Mouse (Mus musculus) forebrain, embryonic 12.5 days (tissue): ENCODE results near the gene Yrdc. TPM values are rescaled to one million over a fixed set of nuclear protein-coding genes. Genes with fewer than 3 reads are reported as not detected.

Experiments used
- ATAC-seq: fragments of 200-750 bp; cut with Nextera tagmentation; 2 replicates; pipeline ENCODE4 v1.8.0; 2017; ENCODE audit warnings: moderate TSS enrichment; ENCODE audit not compliant: low FRiP score
- H3K27ac ChIP-seq: fragments of 300-500 bp; sonication (generic); 2 replicates; pipeline ENCODE4 v1.5.1; 2016; ENCODE audit warnings: mild to moderate bottlenecking
- H3K27me3 ChIP-seq: fragments of 300-500 bp; sonication (generic); 2 replicates; pipeline ENCODE4 v1.6.1; 2016; ENCODE audit warnings: mild to moderate bottlenecking
- H3K36me3 ChIP-seq: fragments of 300-500 bp; sonication (generic); replicated peaks from 2 replicates; pipeline ENCODE4 v1.6.1; 2016; ENCODE audit warnings: mild to moderate bottlenecking
- H3K4me1 ChIP-seq: fragments of 300-500 bp; sonication (generic); 2 replicates; pipeline ENCODE4 v1.6.1; 2016
- H3K4me2 ChIP-seq: fragments of 300-500 bp; sonication (generic); 2 replicates; pipeline ENCODE4 v1.6.1; 2016; ENCODE audit warnings: mild to moderate bottlenecking, moderate library complexity
- H3K4me3 ChIP-seq: fragments of 300-500 bp; sonication (generic); replicated peaks from 2 replicates; pipeline ENCODE4 v1.5.1; 2016; ENCODE audit warnings: mild to moderate bottlenecking
- H3K9ac ChIP-seq: fragments of 300-500 bp; sonication (generic); 2 replicates; pipeline ENCODE4 v1.6.1; 2016; ENCODE audit warnings: mild to moderate bottlenecking
- H3K9me3 ChIP-seq: fragments of 300-500 bp; sonication (generic); 2 replicates; pipeline ENCODE4 v1.6.1; 2016
- WGBS: fragments of 180-500 bp; shearing (Covaris S2); methylation state at CpG from one replicate; pipeline ENCODE4 v1.1.7; 2016; 5-methylcytosine and 5-hydroxymethylcytosine counted together
- polyA plus RNA-seq: library from polyadenylated mRNA; unstranded; fragments of >200 nt; fragmentation: Nextera tagmentation; extraction: Ambion mirVana; gene quantifications from 2 replicates; pipeline ENCODE4 v1.2.1, GENCODE M21; 2016

Yrdc gene
- polyA plus RNA-seq, 1 experiment from 2014 or later = 48.5 TPM

DNA sequence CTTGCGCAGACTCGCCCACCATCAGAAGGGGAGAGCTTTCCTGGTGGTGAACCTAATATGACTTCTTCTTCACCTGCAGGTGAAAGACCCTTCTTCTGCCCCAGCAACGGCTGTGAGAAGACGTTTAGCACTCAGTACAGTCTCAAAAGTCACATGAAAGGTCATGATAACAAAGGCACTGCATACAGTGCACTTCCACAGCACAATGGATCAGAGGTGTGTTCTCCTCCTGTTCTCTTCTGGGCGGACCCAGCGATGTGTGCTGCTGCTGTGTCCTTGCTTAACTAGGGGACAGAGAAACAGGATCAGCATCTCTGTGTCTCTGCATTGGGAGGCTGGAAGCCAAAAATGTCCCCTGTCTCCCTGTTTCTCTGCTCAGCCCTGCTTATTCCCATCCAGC is 25.5 kb upstream of the Yrdc start:
- WGBS = 94% methylated on average over 6 of the region's 6 CpGs

DNA sequence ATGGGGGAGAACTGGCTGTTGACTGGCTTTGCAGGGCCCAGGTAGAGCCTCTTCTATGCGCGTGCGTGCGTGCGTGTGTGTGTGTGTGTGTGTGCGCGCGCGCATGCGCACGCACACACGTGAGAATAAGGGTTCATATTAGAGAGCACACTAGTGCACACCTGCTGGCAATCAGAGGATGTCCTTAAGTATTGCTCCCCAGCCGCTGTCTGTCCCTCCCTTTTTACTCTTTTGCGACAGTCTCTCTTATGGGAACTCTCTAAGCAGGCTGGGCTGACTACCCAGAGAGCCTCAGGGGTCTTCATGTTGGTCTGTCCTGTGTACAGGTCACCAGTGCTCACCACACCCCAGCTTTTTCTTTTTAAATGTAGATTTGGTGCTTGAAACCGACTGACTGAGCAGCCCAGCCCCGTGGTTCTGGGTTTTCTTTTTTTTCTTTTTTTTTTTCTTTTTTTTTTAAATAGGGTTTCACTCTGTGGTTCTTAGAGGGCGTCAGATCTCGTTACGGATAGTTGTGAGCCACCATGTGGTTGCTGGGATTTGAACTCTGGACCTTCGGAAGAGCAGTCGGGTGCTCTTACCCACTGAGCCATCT is 25.0 kb upstream of the Yrdc start:
- no peak for ATAC-seq
- WGBS = 94% methylated on average over 21 of the region's 21 CpGs
- H3K36me3 ChIP-seq = peaks cover 73% of the 10 kb centered on the region
- H3K4me1 ChIP-seq = no peaks in the 10 kb centered on the region
- H3K27me3 ChIP-seq = no peaks in the 10 kb centered on the region
- no peaks in the 10 kb centered on the region for H3K9me3 ChIP-seq
- no peak overlapping the region for H3K4me3 ChIP-seq
- H3K9ac ChIP-seq = no peak overlapping the region
- no peak overlapping the region for H3K4me2 ChIP-seq
- H3K27ac ChIP-seq = no peak overlapping the region

More for the DNA sequence above, 25.5 kb upstream of the Yrdc start:
- Histone ChIP-seq H3K9me3 (no peaks in the 10 kb centered on the region), H3K4me1 (no peaks in the 10 kb centered on the region), H3K4me3 (no peak overlapping the region), H3K27me3 (no peaks in the 10 kb centered on the region), H3K36me3 (peaks cover 76% of the 10 kb centered on the region), H3K27ac (no peak overlapping the region), H3K4me2 (no peak overlapping the region), H3K9ac (no peak overlapping the region)
- ATAC-seq = no peak

DNA sequence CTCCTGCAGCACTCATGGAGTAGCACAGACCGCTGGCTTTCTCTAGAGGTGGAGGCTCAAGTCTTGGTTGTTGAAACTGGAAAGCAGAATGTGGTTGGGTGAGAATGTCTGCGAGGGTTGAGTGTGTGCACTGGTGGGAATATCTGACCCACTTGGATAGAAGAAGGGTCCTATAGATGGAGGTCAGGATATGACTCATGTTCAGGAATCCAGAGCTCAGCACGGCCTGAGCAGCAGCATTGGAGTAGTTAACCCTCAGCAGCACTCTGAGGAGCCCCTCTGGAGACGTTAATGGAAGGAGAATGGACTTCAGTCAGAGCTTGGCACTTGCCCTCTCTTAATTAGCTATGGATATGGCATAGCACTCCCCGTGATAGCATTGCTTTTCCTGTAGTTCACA is 20.8 kb upstream of the Yrdc start:
- Histone ChIP-seq H3K4me1 (no peaks in the 10 kb centered on the region), H3K36me3 (peaks cover 56% of the 10 kb centered on the region), H3K9me3 (no peaks in the 10 kb centered on the region), H3K9ac (no peak overlapping the region), H3K4me3 (no peak overlapping the region), H3K27me3 (no peaks in the 10 kb centered on the region), H3K4me2 (no peak overlapping the region), H3K27ac (no peak overlapping the region)
- WGBS = 88% methylated on average over 5 of the region's 5 CpGs
- no peak for ATAC-seq

- no peaks in the 10 kb centered on the region for H3K27me3 ChIP-seq
- H3K36me3 ChIP-seq = peaks cover 45% of the 10 kb centered on the region
- 96% methylated on average over 10 of the region's 10 CpGs for WGBS
- H3K4me1 ChIP-seq = no peaks in the 10 kb centered on the region
- no peak for ATAC-seq
- H3K9me3 ChIP-seq = no peaks in the 10 kb centered on the region
- H3K9ac ChIP-seq = no peak overlapping the region
- H3K4me3 ChIP-seq = no peak overlapping the region
- no peak overlapping the region for H3K4me2 ChIP-seq
- no peak overlapping the region for H3K27ac ChIP-seq
Observed at GRCm38 (mm10) chr4:124832796-124833195, 17.7 kb upstream of the Yrdc start.

GRCm38 (mm10) chr4:124838035-124838700 is 12.3 kb upstream of the Yrdc start:
- no peak for ATAC-seq
- H3K9ac ChIP-seq = no peak overlapping the region
- 90% methylated on average over 14 of the region's 14 CpGs for WGBS

DNA sequence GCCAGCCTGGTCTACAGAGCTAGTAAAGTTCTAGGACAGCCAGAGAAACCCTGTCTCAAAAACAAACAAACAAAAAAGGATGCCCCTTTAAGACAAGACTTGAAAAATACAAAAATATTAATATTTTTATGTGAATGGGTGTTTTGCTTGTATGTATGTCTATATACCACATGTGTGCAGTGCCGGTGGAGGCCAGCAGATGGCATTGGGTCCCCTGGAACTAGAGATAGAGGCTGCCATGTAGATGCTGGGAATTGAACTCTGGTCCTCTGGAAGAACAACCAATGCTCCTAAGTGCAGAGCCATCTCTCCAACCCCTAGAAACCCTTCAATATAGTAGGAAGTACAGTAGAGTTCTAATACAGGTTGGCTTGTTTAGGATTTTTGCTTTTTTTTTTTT is 9.5 kb upstream of the Yrdc start:
- Histone ChIP-seq H3K4me3 (no peak overlapping the region), H3K9ac (no peak overlapping the region), H3K27me3 (no peaks in the 10 kb centered on the region), H3K4me1 (no peaks in the 10 kb centered on the region), H3K36me3 (peaks cover 74% of the 10 kb centered on the region), H3K27ac (no peak overlapping the region), H3K4me2 (no peak overlapping the region), H3K9me3 (no peaks in the 10 kb centered on the region)
- ATAC-seq = no peak
- WGBS = 100% methylated on average over 1 of the region's 1 CpGs

More at GRCm38 (mm10) chr4:124838035-124838700, 12.3 kb upstream of the Yrdc start:
- no peaks in the 10 kb centered on the region for H3K9me3 ChIP-seq
- H3K36me3 ChIP-seq = peaks cover 69% of the 10 kb centered on the region
- H3K4me2 ChIP-seq = no peak overlapping the region
- H3K4me3 ChIP-seq = no peak overlapping the region
- no peak overlapping the region for H3K27ac ChIP-seq
- H3K4me1 ChIP-seq = no peaks in the 10 kb centered on the region
- H3K27me3 ChIP-seq = no peaks in the 10 kb centered on the region

- 55% methylated on average over 11 of the region's 11 CpGs for WGBS
- Histone ChIP-seq H3K27ac (no peak overlapping the region), H3K27me3 (no peaks in the 10 kb centered on the region), H3K9me3 (no peaks in the 10 kb centered on the region), H3K4me2 (no peak overlapping the region), H3K4me3 (no peak overlapping the region), H3K9ac (no peak overlapping the region), H3K36me3 (peaks cover 58% of the 10 kb centered on the region), H3K4me1 (peaks cover 10% of the 10 kb centered on the region; the same call in 1 of the 2 replicates)
- 0 out of 2 replicates have a peak, but pooled peaks have one; percentile 49 for ATAC-seq
Observed at GRCm38 (mm10) chr4:124843493-124843892, 7.0 kb upstream of the Yrdc start.

GRCm38 (mm10) chr4:124847573-124847972 is 2.9 kb upstream of the Yrdc start:
- Histone ChIP-seq H3K4me2 (no peak overlapping the region), H3K4me1 (peaks cover 31% of the 10 kb centered on the region), H3K9ac (no peak overlapping the region), H3K36me3 (peaks cover 22% of the 10 kb centered on the region), H3K4me3 (no peak overlapping the region), H3K27ac (0 out of 2 replicates have a peak overlapping the region, but pooled peaks have one; percentile 6), H3K27me3 (no peaks in the 10 kb centered on the region), H3K9me3 (no peaks in the 10 kb centered on the region)
- no peak for ATAC-seq
- 3% methylated on average over 8 of the region's 8 CpGs for WGBS

GRCm38 (mm10) chr4:124849631-124850260 is 733 bp upstream of the Yrdc start:
- H3K4me3 ChIP-seq = peak overlapping the region; percentile 100
- H3K27ac ChIP-seq = peak overlapping the region; percentile 95
- H3K4me2 ChIP-seq = peak overlapping the region; percentile 93
- H3K9me3 ChIP-seq = no peaks in the 10 kb centered on the region
- WGBS = 2% methylated on average over 24 of the region's 24 CpGs
- H3K27me3 ChIP-seq = no peaks in the 10 kb centered on the region
- H3K4me1 ChIP-seq = peaks cover 38% of the 10 kb centered on the region
- peak overlapping the region; percentile 94 for H3K9ac ChIP-seq
- H3K36me3 ChIP-seq = peaks cover 22% of the 10 kb centered on the region
- ATAC-seq = peak; percentile 15; the same call in 1 of the 2 replicates

DNA sequence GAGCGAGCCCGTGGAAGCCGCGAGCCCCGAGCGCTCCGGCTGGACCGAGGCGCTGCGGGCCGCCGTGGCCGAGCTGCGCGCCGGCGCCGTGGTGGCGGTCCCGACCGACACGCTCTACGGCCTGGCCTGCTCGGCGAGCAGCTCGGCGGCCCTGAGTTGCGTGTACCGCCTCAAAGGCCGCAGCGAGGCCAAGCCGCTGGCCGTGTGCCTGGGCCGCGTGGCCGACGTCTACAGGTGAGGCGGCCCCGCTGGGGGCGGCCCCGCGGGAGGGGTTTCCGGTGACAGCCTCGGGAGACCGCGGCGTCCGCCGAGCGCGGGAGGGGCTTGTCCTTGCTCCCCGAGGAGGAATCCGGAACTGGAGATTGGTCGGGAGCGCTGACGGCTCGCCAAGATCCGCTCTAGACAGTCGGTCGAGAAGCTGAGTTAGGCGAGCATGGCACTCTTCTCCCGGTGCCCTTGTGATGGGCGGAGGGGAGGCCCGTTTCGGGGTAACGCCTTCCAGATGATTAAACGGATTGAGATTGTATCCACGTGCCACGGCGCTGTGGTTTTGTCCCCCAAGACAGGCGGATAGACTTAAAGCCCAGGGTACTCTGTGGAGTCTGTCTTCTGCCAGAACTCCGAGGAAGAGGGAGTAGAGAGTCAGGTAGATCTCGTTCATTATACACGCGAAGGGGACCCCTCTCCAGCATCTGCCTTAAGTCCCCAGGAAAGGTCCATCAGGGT is 617 bp downstream of the Yrdc start, which contains the start of gene 1110065P20Rik:
TSS of gene 1110065P20Rik (minus strand) at position 264 of the 726 bp plus-strand sequence.
- Histone ChIP-seq H3K27me3 (no peaks in the 10 kb centered on the region), H3K27ac (peak within 1 kb of the TSS; percentile 95), H3K4me2 (peak within 1 kb of the TSS; percentile 93), H3K4me1 (peaks cover 38% of the 10 kb centered on the region), H3K36me3 (peaks cover 27% of the 10 kb centered on the region), H3K9me3 (no peaks in the 10 kb centered on the region), H3K4me3 (peak within 1 kb of the TSS; percentile 100), H3K9ac (peak within 1 kb of the TSS; percentile 94)
- under 1% methylated on average over 75 of the region's 75 CpGs for WGBS
- ATAC-seq = peak; percentile 30; the same call in 1 of the 2 replicates

DNA sequence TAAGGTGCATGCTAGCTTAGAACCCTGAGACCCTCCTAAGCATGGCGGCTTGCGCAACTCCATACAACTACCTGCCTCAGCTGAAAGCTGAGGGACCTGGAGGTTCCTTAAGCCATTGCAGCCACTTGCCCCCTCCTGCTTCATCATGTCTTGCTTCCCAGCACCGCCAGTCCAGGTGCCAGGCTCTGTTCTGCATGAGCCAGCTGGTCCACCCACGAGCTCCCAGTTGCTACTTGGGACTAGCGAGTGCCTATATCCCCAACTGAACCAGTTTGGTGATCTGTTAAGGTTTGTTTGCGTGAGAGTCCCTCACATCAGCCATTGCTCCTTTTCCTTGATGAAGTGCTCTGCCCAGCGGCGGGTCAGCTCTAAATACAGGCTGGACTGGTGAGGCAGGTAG is 5.8 kb downstream of the Yrdc start:
- WGBS = 97% methylated on average over 8 of the region's 8 CpGs
- H3K27ac ChIP-seq = no peak overlapping the region
- 0 out of 2 replicates have a peak, but pooled peaks cover 8% of the 10 kb centered on the region for H3K27me3 ChIP-seq
- H3K9me3 ChIP-seq = no peaks in the 10 kb centered on the region
- peaks cover 55% of the 10 kb centered on the region for H3K36me3 ChIP-seq
- ATAC-seq = no peak
- H3K4me1 ChIP-seq = peaks cover 35% of the 10 kb centered on the region
- H3K9ac ChIP-seq = no peak overlapping the region
- H3K4me2 ChIP-seq = no peak overlapping the region
- H3K4me3 ChIP-seq = no peak overlapping the region

DNA sequence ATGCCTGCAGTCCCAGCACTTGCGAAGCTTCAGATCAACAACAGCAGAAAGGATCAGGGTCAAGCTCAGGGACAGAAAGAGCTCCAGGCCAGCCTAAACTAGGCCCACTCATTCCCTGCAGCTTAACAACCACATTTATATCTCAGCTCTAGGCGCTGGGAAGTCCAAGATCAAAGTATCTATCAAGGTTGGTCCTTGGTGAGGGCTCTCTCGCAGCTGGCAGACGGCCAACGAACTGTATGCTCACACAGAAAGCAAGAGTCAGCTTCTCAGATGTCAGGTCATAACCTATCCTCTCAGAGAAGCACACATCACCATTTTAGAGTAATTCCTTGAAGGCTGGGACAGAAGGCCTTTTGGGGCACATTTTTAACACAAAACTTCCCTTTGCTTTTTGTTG is 7.9 kb downstream of the Yrdc start:
- H3K36me3 ChIP-seq = peaks cover 49% of the 10 kb centered on the region
- ATAC-seq = no peak
- H3K4me2 ChIP-seq = no peak overlapping the region
- no peak overlapping the region for H3K27ac ChIP-seq
- no peak overlapping the region for H3K9ac ChIP-seq
- peaks cover 26% of the 10 kb centered on the region for H3K4me1 ChIP-seq
- no peaks in the 10 kb centered on the region for H3K9me3 ChIP-seq
- 0 out of 2 replicates have a peak, but pooled peaks cover 8% of the 10 kb centered on the region for H3K27me3 ChIP-seq
- H3K4me3 ChIP-seq = no peak overlapping the region
- WGBS = 90% methylated on average over 5 of the region's 5 CpGs
